In genomic region chr13:98263458-98263987, GRCm38 (mm10) we compare ENCODE assay signal across 8 mouse cellular contexts. TPM values are rescaled to one million over a fixed set of nuclear protein-coding genes. Genes with fewer than 3 reads are reported as not detected.
DNase-seq lines count a peak whose midpoint lies in the region; ATAC-seq and TF ChIP-seq lines count a peak whose summit lies in the region.

No protein-coding gene starts in this region.

- WGBS in kidney, embryonic 15.5 days, result 1% methylated on average over 16 of the region's 16 CpGs
- WGBS in bone marrow, adult 2 months, result under 1% methylated on average over 16 of the region's 16 CpGs
- WGBS in hindbrain, embryonic 13.5 days, result under 1% methylated on average over 16 of the region's 16 CpGs
- under 1% methylated on average over 16 of the region's 16 CpGs for WGBS in midbrain, embryonic 14.5 days

- H3K4me1 ChIP-seq in kidney, embryonic 15.5 days, result peaks cover 20% of the 10 kb centered on the region
- no peaks in the 10 kb centered on the region for H3K4me1 ChIP-seq in bone marrow, adult 2 months (ENCODE audit: control insufficient read depth, insufficient read depth, low read length)
- H3K4me1 ChIP-seq in hindbrain, embryonic 13.5 days (replicated peaks), result peaks cover 23% of the 10 kb centered on the region
- peaks cover 20% of the 10 kb centered on the region; the same call in 1 of the 2 replicates for H3K4me1 ChIP-seq in midbrain, embryonic 14.5 days (ENCODE audit: control insufficient read depth, insufficient read depth, low read length)

- no peak for ATAC-seq in kidney, embryonic 15.5 days (replicated peaks; ENCODE audit: low FRiP score)
- peak; percentile 11; the same call in 1 of the 2 replicates for ATAC-seq in hindbrain, embryonic 13.5 days (ENCODE audit: low FRiP score)
- ATAC-seq in midbrain, embryonic 14.5 days (ENCODE audit: low FRiP score, low TSS enrichment), result peak; percentile 55; the same call in 1 of the 2 replicates

- peak overlapping the region; percentile 85 for H3K9ac ChIP-seq in kidney, embryonic 15.5 days
- H3K9ac ChIP-seq in hindbrain, embryonic 13.5 days, result peak overlapping the region; percentile 92
- H3K9ac ChIP-seq in midbrain, embryonic 14.5 days (replicated peaks; ENCODE audit: low read length), result peak overlapping the region; percentile 92

- H3K27ac ChIP-seq in kidney, embryonic 15.5 days, result peak overlapping the region; percentile 96
- H3K27ac ChIP-seq in bone marrow, adult 2 months (ENCODE audit: control insufficient read depth, insufficient read depth, low read depth, low read length, poor library complexity), result peak overlapping the region; percentile 72
- peak overlapping the region; percentile 96 for H3K27ac ChIP-seq in hindbrain, embryonic 13.5 days
- peak overlapping the region; percentile 96 for H3K27ac ChIP-seq in midbrain, embryonic 14.5 days (replicated peaks; ENCODE audit: low read depth, low read length)

- H3K36me3 ChIP-seq in kidney, embryonic 15.5 days, result peaks cover 30% of the 10 kb centered on the region
- peaks cover 20% of the 10 kb centered on the region for H3K36me3 ChIP-seq in hindbrain, embryonic 13.5 days
- peaks cover 34% of the 10 kb centered on the region for H3K36me3 ChIP-seq in midbrain, embryonic 14.5 days (ENCODE audit: control insufficient read depth, insufficient read depth, low read length)

- intact Hi-C loops in gastrocnemius, postnatal 36 days (cut with DNase I), result loop anchor here (5.0 kb wide), 1 partner anchor 54 kb away; the partner anchor contains the start of gene Btf3

- TF ChIP-seq CTCF in bone marrow, adult 2 months (IDR thresholded peaks at IDR 0.05; ENCODE audit: control insufficient read depth, insufficient read depth, low read length), result no peak

- H3K27me3 ChIP-seq in kidney, embryonic 15.5 days, result no peaks in the 10 kb centered on the region
- no peaks in the 10 kb centered on the region for H3K27me3 ChIP-seq in hindbrain, embryonic 13.5 days
- no peaks in the 10 kb centered on the region for H3K27me3 ChIP-seq in midbrain, embryonic 14.5 days (ENCODE audit: control insufficient read depth, insufficient read depth, low read length)

- no peaks in the 10 kb centered on the region for H3K9me3 ChIP-seq in kidney, embryonic 15.5 days (replicated peaks)
- no peaks in the 10 kb centered on the region for H3K9me3 ChIP-seq in hindbrain, embryonic 13.5 days
- no peaks in the 10 kb centered on the region for H3K9me3 ChIP-seq in midbrain, embryonic 14.5 days (ENCODE audit: control insufficient read depth, low read length)

- no peak for DNase-seq in kidney, adult 8-10 months
- DNase-seq in midbrain, embryonic 14.5 days, result no peak
- DNase-seq in adrenal gland, postnatal 25 days, result no peak
- no peak for DNase-seq in gastrocnemius, postnatal 36 days
- DNase-seq in gastrocnemius, postnatal 4 days (ENCODE audit: low spot score in 2 of 2), result no peak

- H3K4me2 ChIP-seq in kidney, embryonic 15.5 days, result peak overlapping the region; percentile 79
- peak overlapping the region; percentile 97 for H3K4me2 ChIP-seq in hindbrain, embryonic 13.5 days
- H3K4me2 ChIP-seq in midbrain, embryonic 14.5 days (ENCODE audit: low read length), result peak overlapping the region; percentile 75

- TF ChIP-seq POLR2A in bone marrow, adult 2 months (IDR thresholded peaks at IDR 0.05; ENCODE audit: borderline replicate concordance, control insufficient read depth, low read depth, low read length), result no peak

- H3K4me3 ChIP-seq in kidney, embryonic 15.5 days (replicated peaks), result peak overlapping the region; percentile 96
- peak overlapping the region; percentile 91 for H3K4me3 ChIP-seq in bone marrow, adult 2 months (replicated peaks; ENCODE audit: control insufficient read depth, low read depth, low read length)
- H3K4me3 ChIP-seq in hindbrain, embryonic 13.5 days, result peak overlapping the region; percentile 88
- peak overlapping the region; percentile 84 for H3K4me3 ChIP-seq in midbrain, embryonic 14.5 days (replicated peaks; ENCODE audit: low read depth, low read length)

RNA-seq across cellular contexts. Expression of gene Ankra2, which starts 0.6 kb away (rescaled TPM):
- polyA plus RNA-seq in kidney, embryonic 15.5 days (2015; fragmentation: Nextera tagmentation; extraction: Ambion mirVana), result 15.0 and 15.7 TPM in 2 replicates
- 7.7 and 9.3 TPM in 2 replicates for polyA plus RNA-seq in bone marrow, adult 2 months (2011; ENCODE audit: insufficient read depth, insufficient read length, low replicate concordance, missing spikeins)
- 62.0 and 62.3 TPM in 2 replicates for polyA plus RNA-seq in hindbrain, embryonic 13.5 days (2015; fragmentation: Nextera tagmentation; extraction: Ambion mirVana)
- 97.6 and 110 TPM in 2 replicates for polyA plus RNA-seq in midbrain, embryonic 14.5 days (2014; fragmentation: Nextera tagmentation; extraction: Ambion mirVana)
- total RNA-seq in adrenal gland, postnatal 25 days (2021), result 22.9 and 29.1 TPM in 2 replicates
- total RNA-seq in gastrocnemius, postnatal 36 days (2021), result 10 to 100 TPM; 11.5 to 14.2 TPM
- total RNA-seq in gastrocnemius, postnatal 4 days (2021), result 10 to 100 TPM; 22.0 to 24.8 TPM

RNA-seq across cellular contexts. Expression of gene Utp15, which starts 0.7 kb away (rescaled TPM):
- 33.7 and 36.7 TPM in 2 replicates for polyA plus RNA-seq in kidney, embryonic 15.5 days (2015; fragmentation: Nextera tagmentation; extraction: Ambion mirVana)
- polyA plus RNA-seq in bone marrow, adult 2 months (2011; ENCODE audit: insufficient read depth, insufficient read length, low replicate concordance, missing spikeins), result 3.9 and 12.0 TPM in 2 replicates
- polyA plus RNA-seq in hindbrain, embryonic 13.5 days (2015; fragmentation: Nextera tagmentation; extraction: Ambion mirVana), result 27.3 and 28.2 TPM in 2 replicates
- polyA plus RNA-seq in midbrain, embryonic 14.5 days (2014; fragmentation: Nextera tagmentation; extraction: Ambion mirVana), result 27.5 and 35.1 TPM in 2 replicates
- total RNA-seq in adrenal gland, postnatal 25 days (2021), result 15.1 and 19.1 TPM in 2 replicates
- 1 to 10 TPM; 2.6 to 4.0 TPM for total RNA-seq in gastrocnemius, postnatal 36 days (2021)
- total RNA-seq in gastrocnemius, postnatal 4 days (2021), result 1 to 10 TPM; 8.4 to 9.9 TPM

RNA-seq across cellular contexts. Expression of gene Gm21976, which starts 16.2 kb away (rescaled TPM):
- not detected in 2 replicates for polyA plus RNA-seq in kidney, embryonic 15.5 days (2015; fragmentation: Nextera tagmentation; extraction: Ambion mirVana)
- not detected in 2 replicates for polyA plus RNA-seq in bone marrow, adult 2 months (2011; ENCODE audit: insufficient read depth, insufficient read length, low replicate concordance, missing spikeins)
- polyA plus RNA-seq in hindbrain, embryonic 13.5 days (2015; fragmentation: Nextera tagmentation; extraction: Ambion mirVana), result not detected in 2 replicates
- polyA plus RNA-seq in midbrain, embryonic 14.5 days (2014; fragmentation: Nextera tagmentation; extraction: Ambion mirVana), result not detected in 2 replicates
- not detected in 2 replicates for total RNA-seq in adrenal gland, postnatal 25 days (2021)
- not detected for total RNA-seq in gastrocnemius, postnatal 36 days (2021)
- not detected for total RNA-seq in gastrocnemius, postnatal 4 days (2021)

RNA-seq across cellular contexts. Expression of gene Btf3, which starts 53.3 kb away (rescaled TPM):
- 689 and 781 TPM in 2 replicates for polyA plus RNA-seq in kidney, embryonic 15.5 days (2015; fragmentation: Nextera tagmentation; extraction: Ambion mirVana)
- polyA plus RNA-seq in bone marrow, adult 2 months (2011; ENCODE audit: insufficient read depth, insufficient read length, low replicate concordance, missing spikeins), result 419 and 484 TPM in 2 replicates
- 585 and 615 TPM in 2 replicates for polyA plus RNA-seq in hindbrain, embryonic 13.5 days (2015; fragmentation: Nextera tagmentation; extraction: Ambion mirVana)
- 568 and 574 TPM in 2 replicates for polyA plus RNA-seq in midbrain, embryonic 14.5 days (2014; fragmentation: Nextera tagmentation; extraction: Ambion mirVana)
- total RNA-seq in adrenal gland, postnatal 25 days (2021), result 357 and 391 TPM in 2 replicates
- 100 to 1,000 TPM; 186 to 222 TPM for total RNA-seq in gastrocnemius, postnatal 36 days (2021)
- 100 to 1,000 TPM; 364 to 369 TPM for total RNA-seq in gastrocnemius, postnatal 4 days (2021)

RNA-seq across cellular contexts. Expression of gene Arhgef28, which starts 57.3 kb away (rescaled TPM):
- 39.8 and 45.3 TPM in 2 replicates for polyA plus RNA-seq in kidney, embryonic 15.5 days (2015; fragmentation: Nextera tagmentation; extraction: Ambion mirVana)
- polyA plus RNA-seq in bone marrow, adult 2 months (2011; ENCODE audit: insufficient read depth, insufficient read length, low replicate concordance, missing spikeins), result 2.7 TPM in 1 of 2 replicates, not detected in the other
- polyA plus RNA-seq in hindbrain, embryonic 13.5 days (2015; fragmentation: Nextera tagmentation; extraction: Ambion mirVana), result 15.9 and 19.3 TPM in 2 replicates
- polyA plus RNA-seq in midbrain, embryonic 14.5 days (2014; fragmentation: Nextera tagmentation; extraction: Ambion mirVana), result 21.1 and 22.0 TPM in 2 replicates
- total RNA-seq in adrenal gland, postnatal 25 days (2021), result 16.0 and 19.8 TPM in 2 replicates
- 1 to 10 TPM; 2.8 to 3.7 TPM for total RNA-seq in gastrocnemius, postnatal 36 days (2021)
- 1 to 10 TPM; 4.8 to 5.9 TPM for total RNA-seq in gastrocnemius, postnatal 4 days (2021)
